ENCODE assay signal across 9 mouse cellular contexts in the genomic region with DNA sequence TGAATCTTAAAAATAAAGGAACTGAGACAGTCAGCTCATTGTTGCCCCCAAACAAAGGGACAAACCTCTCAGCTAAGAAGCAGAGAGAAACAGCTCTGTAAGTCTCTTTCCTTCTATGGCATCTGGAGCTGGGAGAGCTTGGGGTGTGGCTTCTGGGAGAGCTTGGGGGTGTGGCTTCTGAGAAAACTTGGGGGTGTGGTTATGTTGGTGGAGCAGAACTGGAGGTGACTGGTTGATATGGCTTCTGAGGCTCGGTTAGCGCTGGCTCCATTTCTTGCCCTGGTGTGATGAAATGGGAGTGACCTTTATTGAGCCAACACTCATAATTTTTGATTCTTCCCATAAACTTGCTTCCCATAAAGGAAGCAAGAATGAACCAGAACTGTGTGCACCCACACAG. TPM values are rescaled to one million over a fixed set of nuclear protein-coding genes. Genes with fewer than 3 reads are reported as not detected.
DNase-seq lines count a peak whose midpoint lies in the region; ATAC-seq and TF ChIP-seq lines count a peak whose summit lies in the region.
"Had no signal": no experiment of that assay in that cellular context is flagged by ENCODE, and none has a peak within 500 bp of the region (broad histone marks: within the 10 kb centered on the region; RNA-seq: fewer than 3 reads in every experiment).

No protein-coding gene starts in this region.

- H3K27ac ChIP-seq in kidney, embryonic 15.5 days: no peak overlapping the region
- no peak overlapping the region for H3K27ac ChIP-seq in embryonic facial prominence, embryonic 14.5 days (replicated peaks; ENCODE audit: low read depth, low read length)
- H3K27ac ChIP-seq in stomach, postnatal 0 days (replicated peaks): no peak overlapping the region
- H3K27ac ChIP-seq in thymus, adult 2 months (ENCODE audit: control insufficient read depth, insufficient read depth, low read length): no peak overlapping the region
- H3K27ac ChIP-seq: midbrain, embryonic 12.5 days had no signal

- no peak for ATAC-seq in kidney, embryonic 15.5 days (replicated peaks; ENCODE audit: low FRiP score)
- no peak for ATAC-seq in embryonic facial prominence, embryonic 14.5 days (ENCODE audit: low read depth)
- peak; percentile 91 for ATAC-seq in stomach, postnatal 0 days (ENCODE audit: low FRiP score, low TSS enrichment)

- no peak for TF ChIP-seq POLR2A in thymus, adult 2 months (IDR thresholded peaks at IDR 0.05; ENCODE audit: control insufficient read depth, extremely low read depth, insufficient read depth, low read length, poor library complexity)

- no peak for TF ChIP-seq EP300 in stomach, postnatal 0 days (optimal IDR thresholded peaks at IDR 0.05)

- peak; percentile 62 for DNase-seq in kidney, adult 11 months
- peak; percentile 23 for DNase-seq in embryonic facial prominence, embryonic 14.5 days (ENCODE audit: low spot score)
- peak; percentile 91 for DNase-seq in liver
- peak; percentile 82 for DNase-seq in stomach, postnatal 0 days (ENCODE audit: low spot score)
- DNase-seq in thymus, adult 2 months: no peak
- DNase-seq in layer of hippocampus, postnatal 36 days: no peak
- no peak for DNase-seq in right cerebral cortex, adult 18-20 months

- H3K9me3 ChIP-seq in kidney, embryonic 15.5 days (replicated peaks): no peaks in the 10 kb centered on the region
- H3K9me3 ChIP-seq in embryonic facial prominence, embryonic 14.5 days (ENCODE audit: control insufficient read depth, low read length): no peaks in the 10 kb centered on the region
- H3K9me3 ChIP-seq in stomach, postnatal 0 days (ENCODE audit: control insufficient read depth, low read length): no peaks in the 10 kb centered on the region
- H3K9me3 ChIP-seq: midbrain, embryonic 12.5 days had no signal

- 49% methylated on average over 2 of the region's 2 CpGs for WGBS in kidney, embryonic 15.5 days
- WGBS in embryonic facial prominence, embryonic 14.5 days: 44% methylated on average over 2 of the region's 2 CpGs
- 20% methylated on average over 2 of the region's 2 CpGs for WGBS in stomach, postnatal 0 days
- 79% methylated on average over 2 of the region's 2 CpGs for WGBS in thymus, adult 2 months

- H3K4me3 ChIP-seq in kidney, embryonic 15.5 days (replicated peaks): no peak overlapping the region
- H3K4me3 ChIP-seq in embryonic facial prominence, embryonic 14.5 days (ENCODE audit: low read depth, low read length): no peak overlapping the region
- H3K4me3 ChIP-seq in stomach, postnatal 0 days (ENCODE audit: low read depth, low read length): no peak overlapping the region
- H3K4me3 ChIP-seq in thymus, adult 2 months (ENCODE audit: control insufficient read depth, insufficient read depth, low read length): no peak overlapping the region
- H3K4me3 ChIP-seq: midbrain, embryonic 12.5 days had no signal

- peaks cover 12% of the 10 kb centered on the region; the same call in 1 of the 2 replicates for H3K4me1 ChIP-seq in kidney, embryonic 15.5 days
- peaks cover 12% of the 10 kb centered on the region for H3K4me1 ChIP-seq in embryonic facial prominence, embryonic 14.5 days (ENCODE audit: control insufficient read depth, insufficient read depth, low read length)
- no peaks in the 10 kb centered on the region for H3K4me1 ChIP-seq in stomach, postnatal 0 days (replicated peaks; ENCODE audit: control insufficient read depth, insufficient read depth)
- no peaks in the 10 kb centered on the region for H3K4me1 ChIP-seq in thymus, adult 2 months (replicated peaks; ENCODE audit: control insufficient read depth, insufficient read depth, low read length)

- H3K27me3 ChIP-seq in kidney, embryonic 15.5 days: no peaks in the 10 kb centered on the region; the same call in 1 of the 2 replicates
- H3K27me3 ChIP-seq in embryonic facial prominence, embryonic 14.5 days (replicated peaks; ENCODE audit: control insufficient read depth, insufficient read depth, low read length): no peaks in the 10 kb centered on the region
- no peaks in the 10 kb centered on the region for H3K27me3 ChIP-seq in stomach, postnatal 0 days (ENCODE audit: control insufficient read depth, insufficient read depth, low read length)
- H3K27me3 ChIP-seq in thymus, adult 2 months (ENCODE audit: control insufficient read depth, insufficient read depth, low read length): no peaks in the 10 kb centered on the region

- H3K36me3 ChIP-seq in kidney, embryonic 15.5 days: no peaks in the 10 kb centered on the region
- no peaks in the 10 kb centered on the region for H3K36me3 ChIP-seq in embryonic facial prominence, embryonic 14.5 days (ENCODE audit: control insufficient read depth, insufficient read depth, low read length)
- no peaks in the 10 kb centered on the region for H3K36me3 ChIP-seq in stomach, postnatal 0 days (ENCODE audit: control insufficient read depth, insufficient read depth, low read length)
- H3K36me3 ChIP-seq in thymus, adult 2 months (ENCODE audit: control insufficient read depth, insufficient read depth, low read length): no peaks in the 10 kb centered on the region
- H3K36me3 ChIP-seq: midbrain, embryonic 12.5 days had no signal

- TF ChIP-seq CTCF in stomach, postnatal 0 days (IDR thresholded peaks at IDR 0.05; ENCODE audit: low read depth): no peak
- TF ChIP-seq CTCF in thymus, adult 2 months (IDR thresholded peaks at IDR 0.05; ENCODE audit: borderline replicate concordance, control insufficient read depth, extremely low read depth, insufficient read depth, low read length, poor library complexity): no peak

- no peak overlapping the region for H3K4me2 ChIP-seq in kidney, embryonic 15.5 days
- no peak overlapping the region for H3K4me2 ChIP-seq in embryonic facial prominence, embryonic 14.5 days (ENCODE audit: low read depth, low read length)
- no peak overlapping the region for H3K4me2 ChIP-seq in stomach, postnatal 0 days (replicated peaks; ENCODE audit: low read depth)
- H3K4me2 ChIP-seq: midbrain, embryonic 12.5 days had no signal

- H3K9ac ChIP-seq in kidney, embryonic 15.5 days: no peak overlapping the region
- 0 out of 2 replicates have a peak overlapping the region, but pooled peaks have one; percentile 5 for H3K9ac ChIP-seq in embryonic facial prominence, embryonic 14.5 days (ENCODE audit: low read depth, low read length)
- no peak overlapping the region for H3K9ac ChIP-seq in stomach, postnatal 0 days (ENCODE audit: low read length)
- H3K9ac ChIP-seq: midbrain, embryonic 12.5 days had no signal

RNA-seq across cellular contexts. Expression of gene Kcne1, which starts 10.0 kb away (rescaled TPM):
- polyA plus RNA-seq in kidney, embryonic 15.5 days (2015; fragmentation: Nextera tagmentation; extraction: Ambion mirVana): 1.8 and 2.0 TPM in 2 replicates
- polyA plus RNA-seq in embryonic facial prominence, embryonic 14.5 days (2014; fragmentation: Nextera tagmentation; extraction: Ambion mirVana): 0.21 TPM in 1 of 2 replicates, not detected in the other
- polyA plus RNA-seq in stomach, postnatal 0 days (2015; fragmentation: Nextera tagmentation; extraction: Ambion mirVana): 20.3 and 20.8 TPM in 2 replicates
- polyA plus RNA-seq in thymus, adult 2 months (2012; rRNA removed): 0.04 and 1.5 TPM in 2 replicates
- total RNA-seq in layer of hippocampus, postnatal 36 days (2021): not detected
- polyA plus RNA-seq: midbrain, embryonic 12.5 days had no signal

RNA-seq across cellular contexts. Expression of gene Fam243, which starts 48.0 kb away (rescaled TPM):
- not detected in 2 replicates for polyA plus RNA-seq in kidney, embryonic 15.5 days (2015; fragmentation: Nextera tagmentation; extraction: Ambion mirVana)
- polyA plus RNA-seq in embryonic facial prominence, embryonic 14.5 days (2014; fragmentation: Nextera tagmentation; extraction: Ambion mirVana): not detected in 2 replicates
- polyA plus RNA-seq in stomach, postnatal 0 days (2015; fragmentation: Nextera tagmentation; extraction: Ambion mirVana): not detected in 2 replicates
- polyA plus RNA-seq in thymus, adult 2 months (2012; rRNA removed): 0.03 TPM in 1 of 2 replicates, not detected in the other
- total RNA-seq in layer of hippocampus, postnatal 36 days (2021): not detected
- polyA plus RNA-seq: midbrain, embryonic 12.5 days had no signal

Comparison
In these comparisons a context has a peak if more than half of its experiments do, and no peak if none do; other contexts are left out.
1. DNase-seq: peak in kidney, adult 11 months (single experiment), embryonic facial prominence, embryonic 14.5 days (single experiment), liver (single experiment) and stomach, postnatal 0 days (single experiment); none in thymus, adult 2 months (single experiment), layer of hippocampus, postnatal 36 days (0 of 2) and right cerebral cortex, adult 18-20 months (single experiment).